Mouse (Mus musculus) v-Abl transformed pro-B cells (cell line): ENCODE data around the gene Ipo9.
"Not testable (repeated sequence)": the region's sequence is repeated elsewhere in the genome, so short reads cannot be mapped to it uniquely, and the experiment has no call there.

Experiments
- in situ Hi-C, 2 experiments: fragments of 400-800 bp; cut with MboI; formaldehyde crosslinking; loops; one replicate each; pipeline ENCODE4 v1.15.1; 2025; ENCODE audit not compliant: unreplicated experiment in 2 of 2

The Ipo9 gene

DNA sequence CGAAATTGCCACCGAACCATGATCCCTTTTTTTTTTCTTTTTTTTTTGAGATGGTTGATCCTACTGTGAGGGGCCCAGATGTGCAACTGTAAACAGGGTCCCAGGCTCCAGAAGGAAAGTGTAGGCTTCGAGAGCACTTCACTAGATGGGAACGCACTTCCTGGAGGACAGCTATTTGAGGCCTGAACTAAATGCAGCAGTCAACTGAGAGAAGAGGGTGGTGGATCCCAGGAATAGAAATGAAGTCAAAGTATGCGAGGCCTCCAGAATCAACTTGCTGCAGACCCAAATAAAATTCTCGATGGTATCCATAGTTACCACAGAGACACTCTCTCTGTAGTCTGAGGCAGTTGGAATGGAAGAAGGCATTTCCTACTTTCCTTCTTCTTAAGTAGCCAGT, 8.5 kb upstream of the Ipo9 start:
- in situ Hi-C loops: no loop called here

- in situ Hi-C loops: no loop called here
These were observed 5.5 kb upstream of the Ipo9 start for GRCm38 (mm10) chr1:135435823-135436222.

GRCm38 (mm10) chr1:135430669-135431017, 344 bp upstream of the Ipo9 start:
- in situ Hi-C loops: no loop called here

DNA sequence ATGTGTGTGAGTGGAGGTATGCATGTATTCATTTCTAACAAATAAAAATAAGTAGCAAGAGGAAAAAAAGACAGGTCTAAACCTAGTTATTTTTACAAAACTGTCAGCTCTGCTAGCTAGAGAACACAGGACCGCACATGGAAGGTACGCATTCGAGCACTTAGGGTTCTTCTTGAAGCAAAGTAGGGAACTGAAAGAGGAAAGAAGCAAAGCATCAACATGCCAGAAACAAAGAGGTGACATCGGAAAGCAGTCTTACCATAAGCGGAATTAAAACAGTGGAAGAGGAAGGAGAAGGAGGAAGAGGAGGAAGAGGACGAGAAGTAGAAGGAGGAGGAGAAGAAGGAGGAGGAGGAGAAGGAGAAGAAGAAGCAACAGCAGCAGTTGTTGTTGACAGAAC, 2.9 kb downstream of the Ipo9 start:
- in situ Hi-C loops: no loop called here

DNA sequence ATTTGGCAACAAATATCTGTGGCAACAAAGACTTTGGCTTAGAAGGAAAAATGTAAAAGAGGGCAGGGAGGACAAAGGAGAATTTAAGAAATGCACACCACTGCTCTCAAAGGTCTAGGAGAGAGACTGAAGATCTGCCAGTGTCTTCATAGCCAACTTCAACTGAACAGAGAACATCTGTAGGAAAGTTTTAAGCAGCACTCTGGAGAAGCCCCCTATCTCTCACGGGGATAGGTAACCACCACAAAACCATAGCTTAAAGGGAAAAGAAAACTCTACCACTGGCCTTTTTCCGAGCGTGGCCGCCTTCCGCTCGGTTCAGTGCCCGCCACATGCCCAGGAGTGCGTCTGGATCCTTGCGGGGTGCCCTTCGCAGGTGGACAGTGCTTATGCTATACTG, 3.7 kb downstream of the Ipo9 start:
- in situ Hi-C loops: no loop called here

- in situ Hi-C loops: no loop called here
These were observed 7.5 kb downstream of the Ipo9 start for GRCm38 (mm10) chr1:135422772-135423171.

DNA sequence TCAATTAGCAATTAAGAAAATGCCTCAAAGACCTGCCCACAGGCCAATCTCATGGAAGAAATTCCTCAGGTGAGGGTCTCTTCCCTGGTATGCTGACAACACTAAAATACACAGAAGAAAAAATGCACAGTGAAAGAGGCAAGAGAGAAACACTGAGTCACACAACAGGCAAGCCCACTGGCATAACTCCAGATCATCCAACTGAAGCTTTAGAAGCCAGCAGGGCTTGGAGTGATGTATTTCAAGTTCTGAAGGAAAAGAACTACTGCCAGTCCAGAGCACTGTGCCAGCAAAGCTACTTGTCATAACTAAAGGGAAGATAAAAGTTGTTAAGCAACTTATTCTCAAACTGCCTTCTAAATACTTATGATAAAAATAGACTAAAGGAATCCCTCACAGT, 16.3 kb downstream of the Ipo9 start:
- in situ Hi-C loops: no loop called here

DNA sequence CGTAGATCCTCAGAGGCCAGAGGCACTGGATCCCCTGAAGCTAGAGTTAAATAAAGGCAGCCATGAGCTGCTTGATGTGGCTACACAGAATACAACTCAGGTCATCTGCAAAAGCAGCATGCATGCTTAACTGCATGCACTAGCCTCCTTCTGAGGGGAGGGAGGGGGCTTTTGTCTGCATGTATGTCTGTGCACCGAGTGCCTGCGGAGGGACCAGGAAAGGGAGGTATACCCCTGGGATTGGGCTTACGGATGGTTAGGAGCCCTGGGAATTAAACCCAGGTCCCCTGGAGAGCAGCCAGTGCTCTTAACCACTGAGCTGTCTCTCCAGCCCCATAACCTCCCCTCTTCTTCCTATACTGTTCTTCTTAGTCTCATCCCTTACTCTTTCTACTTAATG, 18.2 kb downstream of the Ipo9 start:
- in situ Hi-C loops: no loop called here

DNA sequence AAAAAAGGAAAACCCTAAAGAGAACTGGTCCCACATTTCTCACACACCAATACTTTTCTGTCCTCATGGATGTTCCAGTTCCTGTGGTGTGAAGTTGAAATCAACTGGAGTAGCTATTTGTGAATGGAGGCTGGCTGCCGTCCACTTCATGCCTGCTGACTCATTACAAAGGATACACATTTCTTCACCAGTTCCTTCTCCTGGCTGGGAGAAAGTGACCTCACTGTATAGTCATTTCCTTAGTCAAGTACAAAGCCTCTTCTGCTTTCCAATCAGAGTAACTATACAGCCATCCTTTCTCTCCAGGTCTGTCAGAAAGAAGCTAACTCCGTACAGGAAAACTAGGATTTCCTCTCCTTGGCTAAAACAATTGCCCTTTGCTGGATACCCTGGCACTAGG, 19.3 kb downstream of the Ipo9 start:
- in situ Hi-C loops: no loop called here

DNA sequence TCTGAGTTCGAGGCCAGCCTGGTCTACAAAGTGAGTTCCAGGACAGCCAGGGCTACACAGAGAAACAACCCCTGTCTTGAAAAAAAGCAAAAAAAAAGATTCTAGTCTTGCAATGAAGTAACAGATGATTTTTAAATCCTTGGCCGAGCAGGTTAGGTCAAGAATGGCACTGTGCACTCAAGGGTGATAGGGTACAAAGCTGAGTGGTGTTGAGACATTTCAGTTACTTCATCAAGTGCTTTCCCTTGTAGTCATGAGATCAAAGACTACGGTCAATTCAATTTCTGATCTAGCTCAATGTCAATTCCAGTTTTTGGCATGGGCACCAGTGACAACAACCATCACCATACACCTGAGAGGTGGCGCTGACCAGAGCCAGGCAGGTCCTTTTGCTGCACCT, 21.3 kb downstream of the Ipo9 start:
- in situ Hi-C loops: no loop called here

DNA sequence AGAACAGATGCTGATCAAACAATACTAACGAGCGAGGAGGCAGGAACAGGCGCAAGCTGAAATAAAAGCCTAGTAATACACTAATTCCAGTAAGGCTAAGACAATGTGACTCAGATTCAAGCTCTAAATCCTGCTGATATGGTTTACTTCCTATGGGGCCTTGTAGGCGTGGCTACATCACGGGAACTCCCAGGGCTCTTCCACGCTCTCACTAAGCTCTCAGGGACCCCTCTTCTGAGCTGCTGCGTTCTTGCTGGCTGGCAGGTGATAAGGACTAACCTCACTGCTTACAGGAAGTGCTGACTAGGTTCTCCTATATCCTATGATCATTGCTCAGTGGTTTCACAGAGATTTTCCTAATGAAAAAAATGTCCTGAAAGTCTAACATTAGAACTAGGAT, 24.9 kb downstream of the Ipo9 start:
- in situ Hi-C loops: no loop called here

GRCm38 (mm10) chr1:135401452-135402110, 28.7 kb downstream of the Ipo9 start:
- in situ Hi-C loops: no loop called here

DNA sequence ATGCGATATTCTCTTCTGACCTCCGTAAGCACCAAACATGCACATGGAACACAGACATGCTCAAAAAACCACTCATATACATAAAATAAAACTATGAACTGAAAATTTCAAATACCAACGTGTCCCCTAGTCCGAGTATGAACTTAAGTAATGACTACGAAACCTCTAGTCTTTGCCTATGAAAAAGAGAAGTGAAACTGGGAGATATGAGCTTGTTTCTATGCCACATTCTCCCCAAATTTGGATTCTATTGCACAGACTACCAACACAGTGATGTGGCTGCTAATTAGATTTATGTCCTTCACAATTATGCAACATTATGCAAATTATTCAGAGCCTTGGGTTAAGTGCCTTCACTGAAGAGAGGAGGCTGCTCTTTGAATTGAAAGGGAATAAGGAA, 30.8 kb downstream of the Ipo9 start:
- in situ Hi-C loops: no loop called here

GRCm38 (mm10) chr1:135385161-135385560, 45.1 kb downstream of the Ipo9 start:
- in situ Hi-C loops: no loop called here

- in situ Hi-C loops: no loop called here
These were observed 46.1 kb downstream of the Ipo9 start for GRCm38 (mm10) chr1:135384171-135384570.

GRCm38 (mm10) chr1:135381560-135381959, 48.7 kb downstream of the Ipo9 start:
- in situ Hi-C loops: not testable (repeated sequence)

DNA sequence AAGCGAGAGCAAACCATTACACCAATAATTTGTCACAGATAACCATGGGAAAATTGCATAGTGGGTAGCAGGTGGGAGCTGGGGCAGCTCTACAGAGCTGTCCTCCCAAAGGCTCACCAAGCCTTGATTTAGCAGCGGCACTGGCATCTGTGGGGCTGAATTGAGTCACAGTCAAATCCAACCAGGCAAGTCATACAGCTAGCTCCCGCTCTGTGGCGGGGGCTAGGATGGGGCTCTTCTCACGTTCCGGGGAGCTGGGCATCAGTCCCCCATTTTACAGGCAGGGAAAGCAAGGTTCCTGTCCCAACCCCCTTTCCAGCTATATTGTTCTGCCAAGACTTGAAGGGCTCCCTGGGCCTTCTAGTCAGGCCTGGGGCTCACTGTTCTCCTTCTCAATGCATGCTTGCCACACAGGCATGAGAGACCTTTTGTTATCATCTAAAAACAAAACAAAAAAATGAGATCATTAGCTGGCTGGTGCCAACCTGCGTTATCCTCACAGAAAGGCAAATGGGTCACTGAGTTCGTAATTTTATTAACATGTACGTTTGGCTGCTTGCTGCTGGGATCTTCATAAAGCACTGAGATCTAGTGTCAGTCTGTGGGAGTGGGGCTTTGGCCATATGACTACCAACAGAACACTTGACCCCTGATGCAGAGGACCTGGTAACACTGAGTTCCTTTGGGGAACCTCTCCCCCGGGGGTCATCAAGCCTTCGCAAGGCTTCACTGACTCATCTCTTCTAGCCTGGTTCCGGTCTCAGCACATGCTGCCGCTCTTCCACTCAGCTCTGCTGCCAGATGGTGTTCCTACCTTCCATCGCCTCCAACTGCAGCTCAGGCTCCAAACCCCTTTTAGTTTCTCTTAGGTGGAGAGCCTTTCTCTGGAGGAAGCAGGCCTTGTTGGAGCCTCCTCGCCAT, 50.0 kb downstream of the Ipo9 start:
- in situ Hi-C loops: no loop called here

- in situ Hi-C loops: no loop called here
These were observed 51.3 kb downstream of the Ipo9 start for GRCm38 (mm10) chr1:135379048-135379447.

DNA sequence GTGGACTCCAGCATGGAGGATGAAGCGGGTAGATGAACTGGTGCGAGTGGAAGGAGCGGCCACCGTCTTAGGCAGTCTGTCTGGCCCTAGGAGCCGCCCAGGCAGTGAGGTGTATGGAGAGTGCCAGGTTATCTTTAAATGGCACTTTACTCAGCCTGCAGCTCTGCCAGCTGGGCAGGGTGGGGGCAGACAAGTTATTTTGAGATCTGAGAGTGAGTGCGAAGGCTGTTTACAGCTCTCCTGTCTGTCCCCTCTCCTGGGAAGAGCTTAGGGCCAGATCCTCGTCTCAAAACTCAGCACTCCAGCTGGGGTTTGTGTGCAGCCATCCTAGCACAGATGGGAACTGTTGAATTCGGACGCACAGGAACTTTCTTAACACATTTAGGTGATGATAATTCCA, 51.7 kb downstream of the Ipo9 start:
- in situ Hi-C loops: no loop called here

GRCm38 (mm10) chr1:135374868-135375581, 55.3 kb downstream of the Ipo9 start, which contains the start of gene Shisa4:
Gene Shisa4 (minus strand): TSS chr1:135375237.
- in situ Hi-C loops: loop anchor here in 1 of 2 experiments (25.0 kb wide), 1 partner anchor 388 kb away; no protein-coding TSS in a partner anchor

- in situ Hi-C loops: loop anchor here in 1 of 2 experiments (25.0 kb wide), 1 partner anchor 387 kb away; no protein-coding TSS in a partner anchor
These were observed 56.0 kb downstream of the Ipo9 start for GRCm38 (mm10) chr1:135374175-135374867.
